Mouse (Mus musculus) urinary bladder, adult 18-20 months (tissue): ENCODE results near the gene Cst9.

Experiments used
- DNase-seq, 2 experiments: peaks; one replicate each; pipeline ENCODE4 v3.0.0; 2022; ENCODE audit warnings: low spot score in 2 of 2, mixed read lengths in 2 of 2

Cst9 gene

GRCm38 (mm10) chr2:148877016-148877770 is 42.2 kb downstream of the Cst9 start:
- DNase-seq = no peak

DNA sequence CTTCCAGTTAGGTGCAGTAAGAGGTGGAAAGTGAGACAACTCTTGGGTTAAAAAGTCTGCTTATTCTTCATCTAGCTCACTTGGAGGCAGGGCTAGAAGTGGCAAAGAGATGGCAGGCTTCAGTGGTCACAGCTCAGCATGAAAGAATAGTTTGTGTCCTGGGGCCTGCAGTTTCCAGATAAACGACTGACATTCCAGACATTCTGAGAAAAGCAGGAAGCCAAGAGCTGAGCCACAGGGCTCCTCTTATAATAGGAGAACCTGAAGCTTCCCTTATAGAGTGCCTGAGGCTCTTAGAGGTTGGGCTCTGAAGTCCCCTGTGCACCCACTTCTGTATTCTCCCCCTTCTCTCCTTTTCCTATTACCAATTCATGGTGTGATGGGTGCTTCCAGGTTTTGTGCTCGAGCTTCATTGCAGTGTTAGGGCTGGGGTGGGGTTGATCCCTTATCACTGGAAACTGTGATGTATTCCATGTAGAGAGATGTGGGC is 43.7 kb downstream of the Cst9 start:
- DNase-seq = no peak

DNA sequence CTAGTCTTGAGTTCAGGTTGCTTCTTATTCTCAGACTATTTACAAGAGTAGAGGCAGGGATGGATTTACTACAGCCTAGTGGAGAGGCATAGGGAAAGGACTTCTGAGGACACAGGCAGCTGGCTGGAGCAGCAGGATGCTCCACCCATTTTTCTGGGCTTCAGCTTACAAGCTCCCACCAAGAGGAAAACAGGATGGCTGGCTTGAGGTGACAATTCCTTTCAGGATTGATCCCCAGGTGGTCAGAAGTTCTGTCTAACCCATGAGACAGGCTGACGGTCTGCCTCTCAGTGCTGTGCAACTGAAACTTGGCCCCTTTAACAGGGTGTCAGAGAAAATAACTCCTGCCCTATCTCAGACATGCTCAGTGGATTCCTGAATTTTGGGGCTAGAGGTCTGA is 44.3 kb downstream of the Cst9 start:
- DNase-seq = no peak

DNA sequence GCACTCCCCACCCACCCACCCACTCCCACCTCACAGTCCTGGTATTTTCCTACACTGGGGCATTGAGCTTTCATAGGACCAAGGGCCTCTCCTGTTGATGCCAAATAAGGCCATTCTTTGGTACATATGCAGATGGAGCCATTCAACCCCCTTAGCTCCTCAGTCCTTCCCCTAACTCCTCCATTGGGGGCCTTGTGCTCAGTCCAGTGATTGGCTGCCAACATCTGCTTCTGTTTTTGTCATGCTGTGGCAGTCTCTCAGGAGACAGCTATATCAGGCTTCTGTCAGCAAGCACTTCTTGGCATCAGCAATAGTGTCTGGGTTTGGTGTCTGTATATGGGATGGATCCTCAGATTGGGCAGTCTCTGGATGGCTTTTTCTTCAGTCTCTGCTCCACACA is 49.8 kb downstream of the Cst9 start:
- DNase-seq = no peak
